In the genomic region with DNA sequence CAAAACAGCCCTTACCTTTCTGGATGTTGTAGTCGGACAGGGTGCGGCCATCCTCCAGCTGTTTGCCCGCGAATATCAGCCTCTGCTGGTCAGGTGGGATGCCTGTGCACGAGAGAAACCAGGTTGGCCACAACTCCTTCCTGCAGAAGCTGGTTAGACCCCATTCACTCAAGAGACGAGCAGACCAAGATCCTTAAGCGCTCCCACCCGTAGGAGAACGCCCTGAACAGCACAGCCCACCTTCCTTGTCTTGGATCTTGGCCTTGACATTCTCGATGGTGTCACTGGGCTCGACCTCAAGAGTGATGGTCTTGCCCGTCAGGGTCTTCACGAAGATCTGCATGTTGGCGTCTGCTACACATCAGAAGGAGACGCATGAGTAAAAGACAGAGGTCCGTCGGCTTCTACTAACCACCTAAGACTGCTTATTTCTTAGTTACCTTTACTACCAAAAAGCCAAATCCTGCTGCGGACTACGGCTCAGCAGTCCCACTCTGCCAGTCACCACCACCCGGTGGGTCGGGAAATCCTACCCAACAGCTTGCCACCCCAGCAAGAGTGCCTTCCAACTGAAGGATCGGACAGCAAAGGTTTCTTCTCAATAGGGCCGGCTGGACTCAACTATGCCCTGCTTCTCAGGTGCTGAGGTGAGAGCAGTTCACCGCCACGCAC, we compare ENCODE assay signal across 8 mouse cellular contexts. TPM values are rescaled to one million over a fixed set of nuclear protein-coding genes. Genes with fewer than 3 reads are reported as not detected.
DNase-seq lines count a peak whose midpoint lies in the region; ATAC-seq and TF ChIP-seq lines count a peak whose summit lies in the region.

No protein-coding gene starts in this region.

- no peak for TF ChIP-seq CTCF in spleen, adult 2 months (IDR thresholded peaks at IDR 0.05; ENCODE audit: extremely low read depth, insufficient read depth, insufficient read length, insufficient replicate concordance)

- H3K27ac ChIP-seq in spleen, adult 2 months (ENCODE audit: insufficient read depth, low read length), result peak overlapping the region; percentile 46; the same call in 1 of the 2 replicates
- peak overlapping the region; percentile 96 for H3K27ac ChIP-seq in limb, embryonic 14.5 days (replicated peaks; ENCODE audit: low read depth, low read length)
- H3K27ac ChIP-seq in stomach, embryonic 15.5 days, result peak overlapping the region; percentile 99

- H3K4me3 ChIP-seq in erythroblast, embryonic 14.5 days (replicated peaks), result peak overlapping the region; percentile 93
- H3K4me3 ChIP-seq in spleen, adult 2 months (ENCODE audit: extremely low read depth, insufficient read depth, insufficient read length), result peak overlapping the region; percentile 91
- peak overlapping the region; percentile 97 for H3K4me3 ChIP-seq in limb, embryonic 14.5 days (replicated peaks; ENCODE audit: low read length)
- peak overlapping the region; percentile 74 for H3K4me3 ChIP-seq in stomach, embryonic 15.5 days (replicated peaks)

- no peak for ATAC-seq in erythroblast, adult 5-6 weeks (replicated peaks; ENCODE audit: low FRiP score, poor library complexity, severe bottlenecking)
- ATAC-seq in limb, embryonic 14.5 days (ENCODE audit: low FRiP score, low read depth), result no peak
- ATAC-seq in stomach, embryonic 15.5 days (ENCODE audit: insufficient read depth, low FRiP score, low read depth), result no peak

- DNase-seq in spleen, adult 2 months (ENCODE audit: low read depth in 1 of 2, low spot score in 2 of 2), result no peak
- no peak for DNase-seq in spleen, postnatal 10 days (ENCODE audit: low spot score in 2 of 2)
- DNase-seq in limb, embryonic 14.5 days (ENCODE audit: low spot score), result no peak
- no peak for DNase-seq in cerebellum, adult 11-12 months
- no peak for DNase-seq in left cerebral cortex, postnatal 4 days

- H3K27me3 ChIP-seq in erythroblast, embryonic 14.5 days (ENCODE audit: control insufficient read depth), result no peaks in the 10 kb centered on the region
- no peaks in the 10 kb centered on the region for H3K27me3 ChIP-seq in spleen, adult 2 months (ENCODE audit: control insufficient read depth, insufficient read depth, low read length)
- no peaks in the 10 kb centered on the region for H3K27me3 ChIP-seq in limb, embryonic 14.5 days (ENCODE audit: control insufficient read depth, insufficient read depth, low read length)
- H3K27me3 ChIP-seq in stomach, embryonic 15.5 days (replicated peaks), result no peaks in the 10 kb centered on the region

- no peak for TF ChIP-seq POLR2A in spleen, adult 2 months (IDR thresholded peaks at IDR 0.05; ENCODE audit: low read depth, low read length)
- TF ChIP-seq POLR2A in limb, embryonic 14.5 days (IDR thresholded peaks at IDR 0.05; ENCODE audit: borderline replicate concordance, extremely low read depth, insufficient read depth, insufficient read length), result no peak

- no peaks in the 10 kb centered on the region for H3K9me3 ChIP-seq in erythroblast, embryonic 14.5 days (ENCODE audit: control insufficient read depth, low read length)
- H3K9me3 ChIP-seq in limb, embryonic 14.5 days (ENCODE audit: control insufficient read depth, low read length), result no peaks in the 10 kb centered on the region
- no peaks in the 10 kb centered on the region for H3K9me3 ChIP-seq in stomach, embryonic 15.5 days

- intact Hi-C loops in left cerebral cortex, postnatal 4 days (cut with DNase I), result no loop called here

- H3K9ac ChIP-seq in limb, embryonic 14.5 days (ENCODE audit: low read depth, low read length, severe bottlenecking), result peak overlapping the region; percentile 95
- peak overlapping the region; percentile 99 for H3K9ac ChIP-seq in stomach, embryonic 15.5 days

- peak overlapping the region; percentile 88 for H3K4me2 ChIP-seq in limb, embryonic 14.5 days (replicated peaks; ENCODE audit: low read depth, low read length, severe bottlenecking)
- peak overlapping the region; percentile 88 for H3K4me2 ChIP-seq in stomach, embryonic 15.5 days

- H3K36me3 ChIP-seq in erythroblast, embryonic 14.5 days (ENCODE audit: control insufficient read depth), result peaks cover 70% of the 10 kb centered on the region
- H3K36me3 ChIP-seq in spleen, adult 2 months (ENCODE audit: control insufficient read depth, insufficient read depth, low read length), result peaks cover 14% of the 10 kb centered on the region; the same call in 1 of the 2 replicates
- peaks cover 40% of the 10 kb centered on the region for H3K36me3 ChIP-seq in limb, embryonic 14.5 days (ENCODE audit: control insufficient read depth, insufficient read depth, low read length)
- peaks cover 27% of the 10 kb centered on the region for H3K36me3 ChIP-seq in stomach, embryonic 15.5 days

- WGBS in spleen, adult 2 months, result 10% methylated on average over 25 of the region's 25 CpGs
- WGBS in limb, embryonic 14.5 days, result 11% methylated on average over 25 of the region's 25 CpGs
- WGBS in stomach, embryonic 15.5 days, result 6% methylated on average over 25 of the region's 25 CpGs

- peaks cover 78% of the 10 kb centered on the region for H3K4me1 ChIP-seq in erythroblast, embryonic 14.5 days (ENCODE audit: control insufficient read depth)
- peaks cover 18% of the 10 kb centered on the region for H3K4me1 ChIP-seq in spleen, adult 2 months (ENCODE audit: control insufficient read depth, insufficient read depth, insufficient read length)
- H3K4me1 ChIP-seq in limb, embryonic 14.5 days (ENCODE audit: control insufficient read depth, insufficient read depth, low read length), result peaks cover 28% of the 10 kb centered on the region
- peaks cover 42% of the 10 kb centered on the region for H3K4me1 ChIP-seq in stomach, embryonic 15.5 days

RNA-seq across cellular contexts. Expression of a gene that starts 1.2 kb away (rescaled TPM):
- polyA plus RNA-seq in erythroblast, embryonic 14.5 days (2012), result 107 and 138 TPM in 2 replicates
- total RNA-seq in erythroblast, adult 5-6 weeks (2015; ENCODE audit: low replicate concordance), result 653 and 914 TPM in 2 replicates
- 249 and 1,009 TPM in 2 replicates for total RNA-seq in erythroblast, adult 5-6 weeks (2017; ENCODE audit: low replicate concordance)
- polyA plus RNA-seq in spleen, adult 2 months (2012; rRNA removed), result 611 and 613 TPM in 2 replicates
- polyA plus RNA-seq in limb, embryonic 14.5 days (2012; rRNA removed), result 1,215 and 1,844 TPM in 2 replicates
- 1,031 and 1,113 TPM in 2 replicates for polyA plus RNA-seq in limb, embryonic 14.5 days (2014; fragmentation: Nextera tagmentation; extraction: Ambion mirVana)
- polyA plus RNA-seq in stomach, embryonic 15.5 days (2015; fragmentation: Nextera tagmentation; extraction: Ambion mirVana), result 843 and 950 TPM in 2 replicates
- total RNA-seq in left cerebral cortex, postnatal 4 days (2021), result 1,000 to 10,000 TPM; 1,115 to 1,131 TPM

RNA-seq across cellular contexts. Expression of a gene that starts 2.9 kb away (rescaled TPM):
- polyA plus RNA-seq in erythroblast, embryonic 14.5 days (2012), result 53.1 and 68.2 TPM in 2 replicates
- total RNA-seq in erythroblast, adult 5-6 weeks (2015; ENCODE audit: low replicate concordance), result 2.9 and 14.0 TPM in 2 replicates
- total RNA-seq in erythroblast, adult 5-6 weeks (2017; ENCODE audit: low replicate concordance), result 5.2 and 9.5 TPM in 2 replicates
- 86.2 and 132 TPM in 2 replicates for polyA plus RNA-seq in spleen, adult 2 months (2012; rRNA removed)
- 154 and 175 TPM in 2 replicates for polyA plus RNA-seq in limb, embryonic 14.5 days (2012; rRNA removed)
- polyA plus RNA-seq in limb, embryonic 14.5 days (2014; fragmentation: Nextera tagmentation; extraction: Ambion mirVana), result 152 and 156 TPM in 2 replicates
- polyA plus RNA-seq in stomach, embryonic 15.5 days (2015; fragmentation: Nextera tagmentation; extraction: Ambion mirVana), result 125 and 130 TPM in 2 replicates
- 100 to 1,000 TPM; 109 to 116 TPM for total RNA-seq in left cerebral cortex, postnatal 4 days (2021)

RNA-seq across cellular contexts. Expression of a gene that starts 16.5 kb away (rescaled TPM):
- 0.63 and 1.7 TPM in 2 replicates for polyA plus RNA-seq in erythroblast, embryonic 14.5 days (2012)
- total RNA-seq in erythroblast, adult 5-6 weeks (2015; ENCODE audit: low replicate concordance), result 3.7 TPM in 1 of 2 replicates, not detected in the other
- 2.5 TPM in 1 of 2 replicates, not detected in the other for total RNA-seq in erythroblast, adult 5-6 weeks (2017; ENCODE audit: low replicate concordance)
- 3.4 and 5.4 TPM in 2 replicates for polyA plus RNA-seq in spleen, adult 2 months (2012; rRNA removed)
- polyA plus RNA-seq in limb, embryonic 14.5 days (2012; rRNA removed), result 98.9 and 127 TPM in 2 replicates
- 91.5 and 103 TPM in 2 replicates for polyA plus RNA-seq in limb, embryonic 14.5 days (2014; fragmentation: Nextera tagmentation; extraction: Ambion mirVana)
- polyA plus RNA-seq in stomach, embryonic 15.5 days (2015; fragmentation: Nextera tagmentation; extraction: Ambion mirVana), result 2.9 and 4.1 TPM in 2 replicates
- 10 to 100 TPM; 22.3 to 32.3 TPM for total RNA-seq in left cerebral cortex, postnatal 4 days (2021)

RNA-seq across cellular contexts. Expression of a gene that starts 18.1 kb away (rescaled TPM):
- 255 and 264 TPM in 2 replicates for polyA plus RNA-seq in erythroblast, embryonic 14.5 days (2012)
- total RNA-seq in erythroblast, adult 5-6 weeks (2015; ENCODE audit: low replicate concordance), result 27.1 and 47.4 TPM in 2 replicates
- 53.5 and 56.9 TPM in 2 replicates for total RNA-seq in erythroblast, adult 5-6 weeks (2017; ENCODE audit: low replicate concordance)
- polyA plus RNA-seq in spleen, adult 2 months (2012; rRNA removed), result 305 and 370 TPM in 2 replicates
- polyA plus RNA-seq in limb, embryonic 14.5 days (2012; rRNA removed), result 363 and 431 TPM in 2 replicates
- polyA plus RNA-seq in limb, embryonic 14.5 days (2014; fragmentation: Nextera tagmentation; extraction: Ambion mirVana), result 219 and 248 TPM in 2 replicates
- 292 and 304 TPM in 2 replicates for polyA plus RNA-seq in stomach, embryonic 15.5 days (2015; fragmentation: Nextera tagmentation; extraction: Ambion mirVana)
- 100 to 1,000 TPM; 311 to 344 TPM for total RNA-seq in left cerebral cortex, postnatal 4 days (2021)

RNA-seq across cellular contexts. Expression of a gene that starts 18.3 kb away (rescaled TPM):
- polyA plus RNA-seq in erythroblast, embryonic 14.5 days (2012), result 2.6 and 3.8 TPM in 2 replicates
- total RNA-seq in erythroblast, adult 5-6 weeks (2015; ENCODE audit: low replicate concordance), result 21.7 and 45.3 TPM in 2 replicates
- total RNA-seq in erythroblast, adult 5-6 weeks (2017; ENCODE audit: low replicate concordance), result 10.9 and 18.1 TPM in 2 replicates
- 50.2 and 52.0 TPM in 2 replicates for polyA plus RNA-seq in spleen, adult 2 months (2012; rRNA removed)
- polyA plus RNA-seq in limb, embryonic 14.5 days (2012; rRNA removed), result 52.5 and 61.0 TPM in 2 replicates
- 60.3 and 61.7 TPM in 2 replicates for polyA plus RNA-seq in limb, embryonic 14.5 days (2014; fragmentation: Nextera tagmentation; extraction: Ambion mirVana)
- 58.5 and 60.1 TPM in 2 replicates for polyA plus RNA-seq in stomach, embryonic 15.5 days (2015; fragmentation: Nextera tagmentation; extraction: Ambion mirVana)
- total RNA-seq in left cerebral cortex, postnatal 4 days (2021), result 10 to 100 TPM; 31.9 to 33.0 TPM

Comparison
In these comparisons a context has a peak if more than half of its experiments do, and no peak if none do; other contexts are left out.
1. H3K27ac ChIP-seq: peak in every context shown above with its lines; median percentile 99 in stomach, embryonic 15.5 days; 96 in limb, embryonic 14.5 days; 46 in spleen, adult 2 months.
2. RNA of a gene that starts 16.5 kb away (polyA plus RNA-seq): 91.5 to 127 TPM in limb, embryonic 14.5 days; 2.9 to 4.1 TPM in stomach, embryonic 15.5 days, 3.4 to 5.4 TPM in spleen, adult 2 months and 0.63 to 1.7 TPM in erythroblast, embryonic 14.5 days; every median in the first group is over 10 times any median in the second.
3. Peak in every context shown above with its lines, with median percentiles within 50 percentile points of each other: H3K4me3 ChIP-seq.